Mouse (Mus musculus) heart, adult 2 months (tissue): ENCODE measurements around the gene C1qtnf5. TPM values are rescaled to one million over a fixed set of nuclear protein-coding genes. Genes with fewer than 3 reads are reported as not detected.

Experiments
- DNase-seq, 2 experiments: peaks; one replicate each; pipeline ENCODE4 v3.0.0; 2021
- H3K27ac ChIP-seq: fragments of 200-600 bp; 2 replicates; pipeline ENCODE4 v1.8.1; 2022
- H3K27me3 ChIP-seq: fragments of 200-500 bp; 2 replicates; pipeline ENCODE4 v1.6.1; 2012; ENCODE audit warnings: mild to moderate bottlenecking, low read length, inconsistent platforms, mixed read lengths; ENCODE audit not compliant: control insufficient read depth, insufficient read depth
- H3K36me3 ChIP-seq: fragments of 200-500 bp; 2 replicates; pipeline ENCODE4 v1.6.1; 2012; ENCODE audit warnings: low read length, inconsistent platforms; ENCODE audit not compliant: control insufficient read depth, insufficient read depth
- H3K4me1 ChIP-seq: fragments of 200-500 bp; 2 replicates; pipeline ENCODE4 v1.6.1; 2011; ENCODE audit warnings: low read length; ENCODE audit not compliant: control insufficient read depth, insufficient read depth
- H3K4me3 ChIP-seq: fragments of 200-600 bp; 2 replicates; pipeline ENCODE4 v1.8.1; 2022
- H3K79me2 ChIP-seq: fragments of 200-500 bp; replicated peaks from 2 replicates; pipeline ENCODE4 v1.6.1; 2012; ENCODE audit warnings: mild to moderate bottlenecking, inconsistent platforms, low read length, moderate library complexity, mixed read lengths; ENCODE audit not compliant: control insufficient read depth, insufficient read depth
- H3K9ac ChIP-seq: fragments of 200-500 bp; 2 replicates; pipeline ENCODE4 v1.6.1; 2012; ENCODE audit warnings: low read depth, mild to moderate bottlenecking, control low read depth, inconsistent platforms, low read length, mixed read lengths
- CTCF ChIP-seq: fragments of 200-600 bp; IDR thresholded peaks from 2 replicates; pipeline ENCODE4 v1.8.1; 2022; ENCODE audit warnings: antibody characterized with exemption, mild to moderate bottlenecking, moderate library complexity
- EP300 ChIP-seq: fragments of 200-500 bp; IDR thresholded peaks from 2 replicates; pipeline ENCODE4 v1.6.1; 2011; ENCODE audit warnings: low read depth, low read length, control low read depth; ENCODE audit not compliant: insufficient read depth
- POLR2A ChIP-seq: fragments of 200-500 bp; IDR thresholded peaks from 2 replicates; pipeline ENCODE4 v1.6.1; 2011; ENCODE audit warnings: mild to moderate bottlenecking, low read depth, low read length, control low read depth; ENCODE audit not compliant: insufficient read depth
- WGBS: fragments of 180-500 bp; shearing (Covaris S2); methylation state at CpG from one replicate; pipeline ENCODE4 v1.1.7; 2018; 5-methylcytosine and 5-hydroxymethylcytosine counted together
- intact Hi-C: fragments of 180-260 bp; cut with DNase I; formaldehyde crosslinking; loops from one replicate; pipeline ENCODE4 v1.15.1; 2025
- polyA plus RNA-seq: library from polyadenylated mRNA; depleted of rRNA; stranded (reverse); fragments of >200 nt; gene quantifications from 2 replicates; pipeline ENCODE4 v1.2.3, GENCODE M21; 2012
- total RNA-seq, 2 experiments: library from RNA; stranded (reverse); gene quantifications; 2 replicates each; pipeline ENCODE4 v1.2.3; 2021

The C1qtnf5 gene
- total and polyA plus RNA-seq, 3 experiments = 4.8 to 9.4 (median 7.6) TPM

- no peak for DNase-seq
- H3K9ac ChIP-seq = no peak overlapping the region
- H3K36me3 ChIP-seq = peaks cover 2% of the 10 kb centered on the region
- TF ChIP-seq POLR2A (no peak), EP300 (no peak), CTCF (no peak)
- peaks cover 16% of the 10 kb centered on the region for H3K4me1 ChIP-seq
- H3K27ac ChIP-seq = no peak overlapping the region
- intact Hi-C loops = loop anchor here (10.0 kb wide), 1 partner anchor 403 kb away; the partner anchor contains the start of gene Bcl9l
- WGBS = 70% methylated on average over 5 of the region's 5 CpGs
- no peak overlapping the region for H3K4me3 ChIP-seq
- no peaks in the 10 kb centered on the region for H3K79me2 ChIP-seq
- H3K27me3 ChIP-seq = no peaks in the 10 kb centered on the region
Measured at GRCm38 (mm10) chr9:44081581-44081980, 25.5 kb upstream of the C1qtnf5 start.

DNA sequence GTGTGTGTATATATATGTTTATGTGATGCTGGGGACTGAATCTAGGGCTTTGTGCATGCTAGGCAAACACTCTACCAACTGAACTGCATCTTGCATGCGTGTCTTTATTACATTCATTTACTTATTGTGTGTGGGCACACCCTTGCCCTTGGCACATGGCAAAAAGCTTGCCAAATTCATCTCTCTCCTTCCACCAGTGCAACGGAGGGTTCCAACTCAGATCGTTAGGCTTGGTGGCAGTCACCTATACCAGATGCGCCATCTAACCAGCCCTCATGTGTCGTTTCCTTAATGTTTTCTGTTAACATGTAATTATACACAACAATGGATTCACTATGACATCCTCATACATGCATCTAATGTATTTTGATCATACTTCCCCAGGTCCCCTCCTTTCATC, 24.8 kb upstream of the C1qtnf5 start:
- intact Hi-C loops = loop anchor here (10.0 kb wide), 1 partner anchor 403 kb away; the partner anchor contains the start of gene Bcl9l
- no peak overlapping the region for H3K4me3 ChIP-seq
- WGBS = 76% methylated on average over 5 of the region's 5 CpGs

GRCm38 (mm10) chr9:44083392-44084121, 23.5 kb upstream of the C1qtnf5 start:
- peak in 1 of 2 experiments; percentile 52 for DNase-seq
- Histone ChIP-seq H3K36me3 (peaks cover 1% of the 10 kb centered on the region), H3K4me1 (peaks cover 13% of the 10 kb centered on the region), H3K4me3 (peak overlapping the region; percentile 62), H3K9ac (peak overlapping the region; percentile 18), H3K79me2 (no peaks in the 10 kb centered on the region), H3K27ac (peak overlapping the region; percentile 90), H3K27me3 (no peaks in the 10 kb centered on the region)
- peak; percentile 53; the same call in 1 of the 2 replicates for TF ChIP-seq POLR2A
- TF ChIP-seq EP300 = peak; percentile 40; the same call in 1 of the 2 replicates
- TF ChIP-seq CTCF = no peak
- WGBS = 16% methylated on average over 23 of the region's 23 CpGs
- intact Hi-C loops = loop anchor here (2.0 to 10.0 kb wide), 2 partner anchors 25 to 401 kb away; partner anchors contain the start of gene Bcl9l

More for the DNA sequence above, 24.8 kb upstream of the C1qtnf5 start:
- Histone ChIP-seq H3K27ac (peak overlapping the region; percentile 53; the same call in 1 of the 2 replicates), H3K9ac (no peak overlapping the region), H3K79me2 (no peaks in the 10 kb centered on the region), H3K4me1 (peaks cover 16% of the 10 kb centered on the region), H3K27me3 (no peaks in the 10 kb centered on the region), H3K36me3 (no peaks in the 10 kb centered on the region; the same call in 1 of the 2 replicates)
- DNase-seq = peak in 1 of 2 experiments; percentile 8
- TF ChIP-seq CTCF = no peak
- no peak for TF ChIP-seq POLR2A
- no peak for TF ChIP-seq EP300

GRCm38 (mm10) chr9:44084236-44084635, 22.8 kb upstream of the C1qtnf5 start:
- H3K79me2 ChIP-seq = no peaks in the 10 kb centered on the region
- peak overlapping the region; percentile 90 for H3K27ac ChIP-seq
- intact Hi-C loops = loop anchor here (2.0 to 10.0 kb wide), 2 partner anchors 25 to 401 kb away; partner anchors contain the start of gene Bcl9l
- H3K4me1 ChIP-seq = peaks cover 12% of the 10 kb centered on the region
- DNase-seq = no peak
- H3K27me3 ChIP-seq = no peaks in the 10 kb centered on the region
- peak overlapping the region; percentile 62 for H3K4me3 ChIP-seq
- WGBS = 4% methylated on average over 14 of the region's 14 CpGs
- peak overlapping the region; percentile 61 for H3K9ac ChIP-seq
- peaks cover 3% of the 10 kb centered on the region for H3K36me3 ChIP-seq
- TF ChIP-seq CTCF (no peak), POLR2A (no peak), EP300 (no peak)

- peak overlapping the region; percentile 97 for H3K9ac ChIP-seq
- peak; percentile 7; the same call in 1 of the 2 replicates for TF ChIP-seq CTCF
- peak; percentile 85 for TF ChIP-seq POLR2A
- TF ChIP-seq EP300 = 0 out of 2 replicates have a peak, but pooled peaks have one; percentile 5
- under 1% methylated on average over 62 of the region's 62 CpGs for WGBS
- H3K27me3 ChIP-seq = no peaks in the 10 kb centered on the region
- no peaks in the 10 kb centered on the region for H3K79me2 ChIP-seq
- intact Hi-C loops = loop anchor here (2.0 to 10.0 kb wide), 2 partner anchors 24 to 400 kb away; partner anchors contain the start of gene Bcl9l
- DNase-seq = peak; percentile 96 to 98
- H3K27ac ChIP-seq = peak overlapping the region; percentile 90
- peak overlapping the region; percentile 62 for H3K4me3 ChIP-seq
- peaks cover 8% of the 10 kb centered on the region for H3K4me1 ChIP-seq
- H3K36me3 ChIP-seq = peaks cover 5% of the 10 kb centered on the region
Measured at GRCm38 (mm10) chr9:44084659-44085229, 22.3 kb upstream of the C1qtnf5 start.
